Mouse (Mus musculus) G1E (cell line): Measurements from ENCODE around the gene Sprr2i.

ENCODE experiments used
- CTCF ChIP-seq: IDR thresholded peaks from 2 replicates; pipeline ENCODE4 v1.5.1; 2012; ENCODE audit warnings: low read depth, low read length, inconsistent platforms, mixed read lengths
- GATA1 ChIP-seq: IDR thresholded peaks from 2 replicates; pipeline ENCODE4 v1.6.1; 2012; ENCODE audit warnings: borderline replicate concordance, low read length, inconsistent platforms, mixed read lengths
- GATA2 ChIP-seq: IDR thresholded peaks from 2 replicates; pipeline ENCODE4 v1.6.1; 2012; ENCODE audit warnings: low read depth, low read length, inconsistent platforms, borderline replicate concordance
- POLR2AphosphoS5 ChIP-seq: IDR thresholded peaks from 2 replicates; pipeline ENCODE4 v1.6.1; 2012; ENCODE audit warnings: low read depth, low read length, inconsistent platforms; ENCODE audit not compliant: insufficient replicate concordance
- TAL1 ChIP-seq: conservative IDR thresholded peaks from 2 replicates; pipeline ENCODE4 v1.6.1; 2012; ENCODE audit warnings: low read depth, low read length, inconsistent platforms, mixed read lengths

DNA sequence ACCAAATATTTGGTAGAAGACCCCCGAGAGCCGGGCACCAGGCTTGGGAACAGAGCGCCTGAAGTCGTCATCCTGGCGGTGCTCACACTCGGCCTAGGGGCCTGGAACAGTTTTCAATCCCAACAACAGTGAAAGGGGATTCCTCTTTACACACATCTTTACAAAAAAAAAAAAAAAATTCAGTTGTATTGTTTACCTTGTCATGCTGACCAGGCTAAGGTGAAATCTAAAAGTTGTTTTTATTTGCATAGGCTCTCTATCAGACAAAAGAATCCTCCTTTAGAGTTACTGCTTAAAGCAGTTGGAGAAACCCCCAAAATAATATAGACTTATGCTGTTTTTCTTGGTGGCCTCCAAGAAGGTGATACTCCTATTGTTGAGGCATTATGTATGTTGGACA lies 21.5 kb downstream of the Sprr2i start, which contains the start of gene Gm9774:
- TF ChIP-seq CTCF = no peak
- no peak for TF ChIP-seq POLR2AphosphoS5
- no peak for TF ChIP-seq GATA1
- TF ChIP-seq TAL1 = no peak
- no peak for TF ChIP-seq GATA2
